Comparison of ENCODE assay signal across 8 mouse cellular contexts in genomic region chr17:30681604-30682003, GRCm38 (mm10). TPM values are rescaled to one million over a fixed set of nuclear protein-coding genes. Genes with fewer than 3 reads are reported as not detected.
DNase-seq lines count a peak whose midpoint lies in the region; ATAC-seq lines count a peak whose summit lies in the region.

No protein-coding gene starts in this region.

- no peak overlapping the region for H3K27ac ChIP-seq in forebrain, embryonic 10.5 days
- H3K27ac ChIP-seq in forebrain, embryonic 13.5 days, result no peak overlapping the region

- no peak overlapping the region for H3K9ac ChIP-seq in forebrain, embryonic 13.5 days

- no peak for ATAC-seq in forebrain, embryonic 13.5 days

- no peaks in the 10 kb centered on the region for H3K27me3 ChIP-seq in forebrain, embryonic 10.5 days (ENCODE audit: poor library complexity, severe bottlenecking)
- no peaks in the 10 kb centered on the region for H3K27me3 ChIP-seq in forebrain, embryonic 13.5 days
- H3K27me3 ChIP-seq in splenic B cell, adult 2 months (ENCODE audit: control insufficient read depth, insufficient read depth, low read length, poor library complexity, severe bottlenecking), result no peaks in the 10 kb centered on the region

- no peak overlapping the region for H3K4me3 ChIP-seq in forebrain, embryonic 10.5 days
- H3K4me3 ChIP-seq in forebrain, embryonic 13.5 days, result no peak overlapping the region

- H3K36me3 ChIP-seq in forebrain, embryonic 10.5 days (replicated peaks), result no peaks in the 10 kb centered on the region
- no peaks in the 10 kb centered on the region for H3K36me3 ChIP-seq in forebrain, embryonic 13.5 days (ENCODE audit: poor library complexity, severe bottlenecking)
- no peaks in the 10 kb centered on the region for H3K36me3 ChIP-seq in splenic B cell, adult 2 months (ENCODE audit: control insufficient read depth, insufficient read depth, low read length, poor library complexity, severe bottlenecking)

- no peaks in the 10 kb centered on the region for H3K9me3 ChIP-seq in forebrain, embryonic 10.5 days
- H3K9me3 ChIP-seq in forebrain, embryonic 13.5 days (replicated peaks), result peaks cover 3% of the 10 kb centered on the region; the same call in 1 of the 2 replicates

- 30% methylated on average over 5 of the region's 5 CpGs for WGBS in forebrain, embryonic 10.5 days
- WGBS in forebrain, embryonic 13.5 days, result 19% methylated on average over 5 of the region's 5 CpGs

- no peak overlapping the region for H3K4me2 ChIP-seq in forebrain, embryonic 13.5 days

- H3K4me1 ChIP-seq in forebrain, embryonic 10.5 days, result no peaks in the 10 kb centered on the region
- no peaks in the 10 kb centered on the region for H3K4me1 ChIP-seq in forebrain, embryonic 13.5 days

- DNase-seq in forebrain, embryonic 10.5 days (ENCODE audit: extremely low spot score, low spot score), result peak; percentile 59
- DNase-seq in ovary, postnatal 14 days (ENCODE audit: low spot score), result peak; percentile 51
- DNase-seq in ovary, adult 18-20 months (ENCODE audit: low spot score), result no peak
- peak; percentile 46 for DNase-seq in c-Kit-negative CD71-positive TER-119-positive erythroid progenitor cells, embryonic 14.5 days (ENCODE audit: low read depth, low spot score)
- peak; percentile 63 for DNase-seq in hindlimb bud, embryonic 11.5 days (ENCODE audit: extremely low spot score, low read depth, low spot score)
- peak; percentile 74 for DNase-seq in lung, postnatal 14 days
- DNase-seq in splenic B cell, adult 2 months (ENCODE audit: low read depth, low spot score), result peak; percentile 78

RNA-seq across cellular contexts. Expression of gene Glo1, which starts 54.9 kb away (rescaled TPM):
- polyA plus RNA-seq in forebrain, embryonic 10.5 days (2016; fragmentation: Nextera tagmentation; extraction: Ambion mirVana), result 258 and 260 TPM in 2 replicates
- 191 and 194 TPM in 2 replicates for polyA plus RNA-seq in forebrain, embryonic 13.5 days (2015; fragmentation: Nextera tagmentation; extraction: Ambion mirVana)

RNA-seq across cellular contexts. Expression of gene Dnah8, which starts 57.5 kb away (rescaled TPM):
- 0.68 and 1.1 TPM in 2 replicates for polyA plus RNA-seq in forebrain, embryonic 10.5 days (2016; fragmentation: Nextera tagmentation; extraction: Ambion mirVana)
- 0.84 and 0.85 TPM in 2 replicates for polyA plus RNA-seq in forebrain, embryonic 13.5 days (2015; fragmentation: Nextera tagmentation; extraction: Ambion mirVana)
